Mouse (Mus musculus): ENCODE data around the gene Sirt2. TPM values are rescaled to one million over a fixed set of nuclear protein-coding genes. Genes with fewer than 3 reads are reported as not detected.
A peak's percentile ranks its signal among the peaks of the same experiment; 100 is the strongest.

The Sirt2 gene
- total and polyA plus RNA-seq, 2 experiments from 2014 or later: 44.7 to 60.6 TPM

DNA sequence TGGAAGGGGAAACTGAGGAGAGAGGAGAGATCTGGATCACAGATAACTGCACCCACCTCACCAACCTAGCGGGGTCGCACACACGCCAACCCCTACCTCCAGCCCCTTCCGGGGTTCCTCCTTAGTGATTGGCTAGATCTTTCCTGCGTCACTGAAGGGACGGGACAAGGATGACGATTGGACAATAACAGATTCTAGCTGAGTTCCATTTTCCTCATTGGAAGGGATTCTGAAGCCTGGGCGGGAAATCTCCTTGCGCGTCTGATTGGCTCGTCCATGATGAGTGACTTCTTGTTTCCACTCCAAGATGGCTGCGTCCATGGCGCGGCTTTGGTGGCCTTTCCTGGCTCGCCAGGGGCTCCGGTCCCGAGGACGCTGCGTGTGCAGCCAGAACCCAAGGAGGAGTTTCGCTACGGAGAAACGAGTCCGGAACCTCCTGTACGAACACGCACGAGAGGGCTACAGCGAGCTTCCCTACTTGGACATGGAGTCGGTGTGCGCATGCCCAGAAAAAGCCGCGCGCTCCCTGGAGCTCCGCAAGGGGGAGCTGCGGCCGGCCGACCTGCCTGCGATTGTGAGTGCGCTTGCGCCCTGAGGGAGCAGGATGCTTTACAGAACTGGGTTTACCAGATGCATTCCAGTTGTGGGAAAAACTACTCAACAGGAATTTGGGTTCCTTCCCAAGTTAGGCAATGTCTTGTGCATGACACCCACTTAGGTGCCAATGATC lies 24.7 kb upstream of the Sirt2 start, which contains the start of the genes Mrps12 and Sars2:
TSS of gene Mrps12 (minus strand) at position 112 of the 730 bp plus-strand sequence.
TSS of gene Sars2 (plus strand) at position 284 of the 730 bp plus-strand sequence.
- under 1% methylated on average over 39 of the region's 39 CpGs for WGBS
- DNase-seq (ENCODE audit: low spot score) (peak; percentile 100), ATAC-seq (ENCODE audit: insufficient read depth, low read depth) (peak; percentile 96)
- TF ChIP-seq EP300 (IDR thresholded peaks at IDR 0.05; ENCODE audit: low read depth): peak; percentile 33; the same call in 1 of the 2 replicates
- peak; percentile 87 for TF ChIP-seq CTCF (IDR thresholded peaks at IDR 0.05; ENCODE audit: low read depth)
- no peaks in the 10 kb centered on the region for H3K9me3 ChIP-seq (replicated peaks; ENCODE audit: control insufficient read depth, low read length)
- peak within 1 kb of the TSS; percentile 80 for H3K9ac ChIP-seq (replicated peaks; ENCODE audit: low read depth, low read length)
- H3K4me3 ChIP-seq (ENCODE audit: low read depth, low read length): peak within 1 kb of the TSS; percentile 93
- no peaks in the 10 kb centered on the region for H3K27me3 ChIP-seq (ENCODE audit: control insufficient read depth, insufficient read depth, low read length)
- H3K4me2 ChIP-seq (ENCODE audit: low read depth, low read length): peak within 1 kb of the TSS; percentile 96
- H3K27ac ChIP-seq (ENCODE audit: low read depth): peak within 1 kb of the TSS; percentile 94
- H3K36me3 ChIP-seq (replicated peaks; ENCODE audit: control insufficient read depth, insufficient read depth, low read length): peaks cover 27% of the 10 kb centered on the region
- peaks cover 13% of the 10 kb centered on the region for H3K4me1 ChIP-seq (ENCODE audit: control insufficient read depth, insufficient read depth)

GRCm38 (mm10) chr7:28749935-28750334 lies 16.6 kb upstream of the Sirt2 start:
- ATAC-seq (ENCODE audit: insufficient read depth, low read depth): no peak
- no peaks in the 10 kb centered on the region for H3K27me3 ChIP-seq (ENCODE audit: control insufficient read depth, insufficient read depth, low read length)
- TF ChIP-seq EP300 (IDR thresholded peaks at IDR 0.05; ENCODE audit: low read depth): no peak
- TF ChIP-seq CTCF (IDR thresholded peaks at IDR 0.05; ENCODE audit: low read depth): no peak
- no peak overlapping the region for H3K4me3 ChIP-seq (ENCODE audit: low read depth, low read length)
- H3K4me1 ChIP-seq (ENCODE audit: control insufficient read depth, insufficient read depth): no peaks in the 10 kb centered on the region
- no peak overlapping the region for H3K9ac ChIP-seq (replicated peaks; ENCODE audit: low read depth, low read length)
- 92% methylated on average over 7 of the region's 7 CpGs for WGBS
- no peaks in the 10 kb centered on the region for H3K9me3 ChIP-seq (replicated peaks; ENCODE audit: control insufficient read depth, low read length)
- no peak overlapping the region for H3K27ac ChIP-seq (ENCODE audit: low read depth)
- H3K36me3 ChIP-seq (replicated peaks; ENCODE audit: control insufficient read depth, insufficient read depth, low read length): peaks cover 22% of the 10 kb centered on the region; the same call in 1 of the 2 replicates
- no peak overlapping the region for H3K4me2 ChIP-seq (ENCODE audit: low read depth, low read length)
- DNase-seq (ENCODE audit: low spot score): no peak

DNA sequence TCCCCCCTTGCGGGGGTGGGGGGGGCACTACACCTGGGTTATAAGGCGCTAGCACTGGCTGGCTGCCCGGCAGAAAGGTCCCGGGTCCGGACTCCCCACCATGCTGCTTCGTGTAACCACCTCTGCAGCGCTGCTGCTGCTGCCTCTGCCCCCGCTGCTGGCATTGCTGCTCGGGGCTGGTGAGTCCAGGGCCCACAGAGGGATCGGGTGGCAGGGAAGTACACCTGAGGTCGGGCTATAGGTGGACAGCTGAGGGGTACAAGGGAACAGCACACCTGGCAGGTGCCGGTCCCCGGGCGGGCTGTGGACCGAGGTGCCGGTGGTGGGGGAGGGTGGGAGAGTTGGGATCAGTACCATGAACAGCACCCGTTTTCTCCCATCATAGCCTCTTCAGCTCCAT lies 10.5 kb upstream of the Sirt2 start, which contains the start of gene Ccer2:
TSS of gene Ccer2 (plus strand) at position 96 of the 400 bp plus-strand sequence.
- H3K27ac ChIP-seq (ENCODE audit: low read depth): no peak within 1 kb of the TSS
- no peaks in the 10 kb centered on the region for H3K9me3 ChIP-seq (replicated peaks; ENCODE audit: control insufficient read depth, low read length)
- ATAC-seq (ENCODE audit: insufficient read depth, low read depth): no peak
- 4% methylated on average over 17 of the region's 17 CpGs for WGBS
- no peak within 1 kb of the TSS for H3K4me3 ChIP-seq (ENCODE audit: low read depth, low read length)
- H3K4me1 ChIP-seq (ENCODE audit: control insufficient read depth, insufficient read depth): no peaks in the 10 kb centered on the region
- H3K36me3 ChIP-seq (replicated peaks; ENCODE audit: control insufficient read depth, insufficient read depth, low read length): peaks cover 30% of the 10 kb centered on the region
- no peak for TF ChIP-seq EP300 (IDR thresholded peaks at IDR 0.05; ENCODE audit: low read depth)
- no peak for TF ChIP-seq CTCF (IDR thresholded peaks at IDR 0.05; ENCODE audit: low read depth)
- no peak within 1 kb of the TSS for H3K9ac ChIP-seq (replicated peaks; ENCODE audit: low read depth, low read length)
- no peak for DNase-seq (ENCODE audit: low spot score)
- no peak within 1 kb of the TSS for H3K4me2 ChIP-seq (ENCODE audit: low read depth, low read length)
- H3K27me3 ChIP-seq (ENCODE audit: control insufficient read depth, insufficient read depth, low read length): peaks cover 20% of the 10 kb centered on the region

DNA sequence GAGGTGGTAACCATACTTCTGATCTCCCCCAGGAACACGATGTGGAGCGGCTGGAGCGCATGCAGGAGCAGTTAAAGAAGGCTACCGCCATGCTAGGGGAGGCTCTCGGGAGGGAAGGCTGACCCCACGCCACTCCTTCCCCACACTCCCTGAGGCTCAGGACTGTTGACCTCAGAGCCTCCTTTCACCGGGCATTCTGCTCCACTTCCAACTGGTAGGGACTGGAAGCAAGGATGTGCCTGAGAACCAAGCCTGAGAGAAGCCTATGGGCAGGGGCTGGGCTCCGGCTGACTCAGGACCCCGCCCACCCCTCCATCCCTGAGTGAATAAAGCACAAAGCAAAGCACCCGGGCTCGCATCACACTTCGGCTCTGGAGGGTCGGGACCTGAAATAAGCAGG lies 7.9 kb upstream of the Sirt2 start:
- TF ChIP-seq CTCF (IDR thresholded peaks at IDR 0.05; ENCODE audit: low read depth) (no peak), EP300 (IDR thresholded peaks at IDR 0.05; ENCODE audit: low read depth) (no peak)
- Histone ChIP-seq H3K27ac (ENCODE audit: low read depth) (no peak overlapping the region), H3K4me3 (ENCODE audit: low read depth, low read length) (no peak overlapping the region), H3K36me3 (replicated peaks; ENCODE audit: control insufficient read depth, insufficient read depth, low read length) (peaks cover 38% of the 10 kb centered on the region), H3K27me3 (ENCODE audit: control insufficient read depth, insufficient read depth, low read length) (peaks cover 20% of the 10 kb centered on the region), H3K9me3 (replicated peaks; ENCODE audit: control insufficient read depth, low read length) (no peaks in the 10 kb centered on the region), H3K9ac (replicated peaks; ENCODE audit: low read depth, low read length) (no peak overlapping the region), H3K4me1 (ENCODE audit: control insufficient read depth, insufficient read depth) (no peaks in the 10 kb centered on the region), H3K4me2 (ENCODE audit: low read depth, low read length) (no peak overlapping the region)
- WGBS: 82% methylated on average over 13 of the region's 13 CpGs
- ATAC-seq (ENCODE audit: insufficient read depth, low read depth) (no peak), DNase-seq (ENCODE audit: low spot score) (no peak)

- Histone ChIP-seq H3K27me3 (ENCODE audit: control insufficient read depth, insufficient read depth, low read length) (peaks cover 6% of the 10 kb centered on the region; the same call in 1 of the 2 replicates), H3K36me3 (replicated peaks; ENCODE audit: control insufficient read depth, insufficient read depth, low read length) (peaks cover 38% of the 10 kb centered on the region), H3K9ac (replicated peaks; ENCODE audit: low read depth, low read length) (no peak overlapping the region), H3K4me3 (ENCODE audit: low read depth, low read length) (no peak overlapping the region), H3K27ac (ENCODE audit: low read depth) (no peak overlapping the region), H3K9me3 (replicated peaks; ENCODE audit: control insufficient read depth, low read length) (no peaks in the 10 kb centered on the region), H3K4me2 (ENCODE audit: low read depth, low read length) (no peak overlapping the region), H3K4me1 (ENCODE audit: control insufficient read depth, insufficient read depth) (peaks cover 9% of the 10 kb centered on the region)
- WGBS: 70% methylated on average over 9 of the region's 9 CpGs
- DNase-seq (ENCODE audit: low spot score) (no peak), ATAC-seq (ENCODE audit: insufficient read depth, low read depth) (no peak)
- TF ChIP-seq EP300 (IDR thresholded peaks at IDR 0.05; ENCODE audit: low read depth): no peak
- TF ChIP-seq CTCF (IDR thresholded peaks at IDR 0.05; ENCODE audit: low read depth): no peak
These were observed 4.6 kb upstream of the Sirt2 start for GRCm38 (mm10) chr7:28761907-28762306.

Measured in heart, postnatal 0 days (tissue).